Mouse (Mus musculus) heart, postnatal 25 days (tissue): ENCODE results near the gene Rnasek. TPM values are rescaled to one million over a fixed set of nuclear protein-coding genes. Genes with fewer than 3 reads are reported as not detected.

ENCODE experiments used
- DNase-seq: peaks from one replicate; pipeline ENCODE4 v3.0.0; 2022; ENCODE audit warnings: low spot score
- intact Hi-C: fragments of 180-260 bp; cut with DNase I; formaldehyde crosslinking; loops from one replicate; pipeline ENCODE4 v1.15.1; 2025
- total RNA-seq, 2 experiments: library from RNA; stranded (reverse); gene quantifications; 2 replicates each; pipeline ENCODE4 v1.2.3; 2021

The Rnasek gene
- total RNA-seq, 2 experiments from 2014 or later: 87.9 to 103 TPM

DNA sequence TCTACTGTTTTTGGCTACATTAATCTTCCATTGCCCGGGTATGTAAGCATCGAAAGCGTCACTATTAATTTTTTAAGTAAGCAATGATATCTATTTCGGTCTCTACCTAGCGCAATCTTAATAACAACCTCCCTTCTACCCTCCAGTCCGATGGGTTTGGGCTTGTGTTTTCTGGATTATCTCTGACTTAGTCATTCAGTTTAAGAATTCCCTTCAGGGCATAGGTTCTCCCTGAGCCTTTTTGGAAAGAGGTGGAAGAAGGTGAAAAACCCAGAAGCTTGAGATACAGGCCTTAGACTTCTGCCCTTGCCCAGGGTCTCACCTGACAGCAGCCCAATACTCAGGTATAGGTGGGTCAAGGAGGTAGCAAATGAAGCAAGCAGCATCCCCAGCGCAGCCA, 19.8 kb downstream of the Rnasek start:
- no peak for DNase-seq
- intact Hi-C loops: loop anchor here (10.0 kb wide), 1 partner anchor 285 kb away; the partner anchor contains the start of gene Ybx2

GRCm38 (mm10) chr11:70218741-70219470, 20.7 kb downstream of the Rnasek start:
- intact Hi-C loops: loop anchor here (10.0 kb wide), 1 partner anchor 284 kb away; the partner anchor contains the start of gene Ybx2

GRCm38 (mm10) chr11:70218039-70218438, 21.6 kb downstream of the Rnasek start:
- intact Hi-C loops: loop anchor here (10.0 kb wide), 1 partner anchor 283 kb away; the partner anchor contains the start of gene Ybx2
- DNase-seq: no peak

More at GRCm38 (mm10) chr11:70218741-70219470, 20.7 kb downstream of the Rnasek start:
- DNase-seq: no peak

- intact Hi-C loops: loop anchor here (10.0 kb wide), 1 partner anchor 281 kb away; the partner anchor contains the start of gene Ybx2
Measured at GRCm38 (mm10) chr11:70216103-70216502, 23.5 kb downstream of the Rnasek start.

GRCm38 (mm10) chr11:70215301-70215700, 24.3 kb downstream of the Rnasek start:
- DNase-seq: no peak

More at GRCm38 (mm10) chr11:70216103-70216502, 23.5 kb downstream of the Rnasek start:
- DNase-seq: no peak

DNA sequence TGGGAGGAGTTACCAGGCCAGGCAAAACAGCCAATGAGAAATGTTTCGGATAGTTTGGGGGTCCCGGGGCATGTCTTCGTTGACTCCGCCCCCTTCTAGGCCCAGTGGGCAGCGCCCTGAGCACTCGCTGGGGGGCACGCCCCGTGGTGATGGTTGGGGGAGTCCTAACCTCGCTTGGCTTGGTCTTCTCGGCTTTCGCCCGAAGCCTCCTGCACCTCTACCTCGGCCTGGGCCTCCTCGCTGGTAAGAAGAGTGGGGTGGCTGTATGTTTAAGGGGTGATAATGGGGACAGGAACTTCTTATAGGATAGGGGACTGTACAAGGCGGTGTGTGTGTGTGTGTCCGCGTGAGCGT, 24.8 kb downstream of the Rnasek start:
- DNase-seq: no peak
- intact Hi-C loops: loop anchor here (10.0 kb wide), 1 partner anchor 280 kb away; the partner anchor contains the start of gene Ybx2

More at GRCm38 (mm10) chr11:70215301-70215700, 24.3 kb downstream of the Rnasek start:
- intact Hi-C loops: loop anchor here (10.0 kb wide), 1 partner anchor 280 kb away; the partner anchor contains the start of gene Ybx2

- intact Hi-C loops: loop anchor here (10.0 kb wide), 1 partner anchor 280 kb away; the partner anchor contains the start of gene Ybx2
Measured at GRCm38 (mm10) chr11:70214191-70214855, 25.3 kb downstream of the Rnasek start.

GRCm38 (mm10) chr11:70213736-70214135, 25.9 kb downstream of the Rnasek start:
- intact Hi-C loops: loop anchor here (1.0 to 10.0 kb wide), 3 partner anchors 139 to 279 kb away; partner anchors contain the start of genes Asgr1 and Ybx2
- no peak for DNase-seq

More at GRCm38 (mm10) chr11:70214191-70214855, 25.3 kb downstream of the Rnasek start:
- no peak for DNase-seq

DNA sequence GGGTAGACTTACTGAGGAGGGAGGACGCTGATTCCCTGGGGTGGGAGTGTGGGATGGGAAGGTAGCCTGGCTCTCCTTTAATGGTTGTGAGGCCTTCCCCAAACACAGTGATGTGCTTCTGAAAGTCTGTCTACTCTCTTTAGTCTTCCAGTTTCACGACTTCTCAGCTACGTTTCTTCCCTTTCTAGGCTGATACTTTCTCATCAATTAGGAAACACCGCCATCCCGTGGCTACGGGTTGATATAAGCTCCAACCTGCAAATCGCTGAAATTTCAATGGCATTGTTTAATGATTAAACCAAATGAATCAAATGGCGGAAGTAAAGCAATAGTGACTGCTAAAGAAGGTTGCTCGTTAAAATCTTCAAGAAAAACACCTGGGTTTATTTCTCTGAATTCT, 26.7 kb downstream of the Rnasek start:
- no peak for DNase-seq
- intact Hi-C loops: loop anchor here (1.0 to 10.0 kb wide), 3 partner anchors 139 to 278 kb away; partner anchors contain the start of genes Asgr1 and Ybx2

GRCm38 (mm10) chr11:70212423-70212822, 27.2 kb downstream of the Rnasek start, which contains the start of gene Slc16a11:
Gene Slc16a11, plus strand, starts transcription at chr11:70212752.
- intact Hi-C loops: loop anchor here (2.0 to 10.0 kb wide), 2 partner anchors 158 to 278 kb away; partner anchors contain the start of genes Asgr1 and Ybx2
- no peak for DNase-seq

DNA sequence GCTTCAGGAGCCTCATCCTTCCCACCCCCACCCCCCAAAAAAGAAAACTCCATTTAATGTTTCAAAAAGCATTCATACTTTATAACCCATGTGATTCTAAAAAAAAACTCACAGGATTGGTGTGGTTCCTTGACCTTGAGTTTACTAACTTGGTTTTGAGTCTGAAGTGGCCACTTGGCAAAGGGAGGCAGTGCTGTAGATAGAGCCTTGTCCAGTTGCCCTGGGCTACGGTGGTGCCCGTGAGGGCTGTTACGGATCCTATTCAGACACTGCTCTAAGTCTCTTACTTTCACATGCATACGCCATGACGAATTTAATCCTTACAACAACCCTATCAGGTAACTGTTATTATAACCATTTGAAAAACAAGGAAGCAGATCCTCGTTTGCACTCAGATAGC, 27.7 kb downstream of the Rnasek start:
- DNase-seq: no peak
- intact Hi-C loops: loop anchor here (2.0 to 10.0 kb wide), 2 partner anchors 157 to 277 kb away; partner anchors contain the start of genes Asgr1 and Ybx2

DNA sequence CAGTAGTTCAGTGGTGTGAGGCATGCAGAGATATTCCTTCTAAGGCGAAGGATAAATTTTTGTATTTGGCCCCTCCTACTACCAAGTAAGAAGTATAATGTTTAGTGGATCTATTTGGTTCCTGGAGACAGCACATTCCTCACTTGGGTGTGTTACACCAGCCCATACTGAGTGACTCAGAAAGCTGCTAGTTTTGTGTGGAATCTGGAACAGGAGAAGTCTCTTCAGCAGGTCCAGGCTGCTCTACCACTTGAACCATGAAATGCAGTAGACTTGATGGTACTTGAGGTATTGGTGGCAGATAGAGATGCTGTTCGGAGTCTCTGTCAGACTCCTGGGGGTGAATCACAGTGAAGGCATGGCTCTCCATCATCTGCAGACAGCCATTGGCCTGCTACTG, 29.0 kb downstream of the Rnasek start:
- no peak for DNase-seq

GRCm38 (mm10) chr11:70208778-70209388, 30.8 kb downstream of the Rnasek start:
- no peak for DNase-seq
- intact Hi-C loops: no loop called here

More for the DNA sequence above, 29.0 kb downstream of the Rnasek start:
- intact Hi-C loops: loop anchor here (10.0 kb wide), 1 partner anchor 276 kb away; the partner anchor contains the start of gene Ybx2

GRCm38 (mm10) chr11:70207283-70207682, 32.4 kb downstream of the Rnasek start:
- intact Hi-C loops: no loop called here
- DNase-seq: no peak

GRCm38 (mm10) chr11:70206801-70207200, 32.8 kb downstream of the Rnasek start:
- no peak for DNase-seq
- intact Hi-C loops: no loop called here

DNA sequence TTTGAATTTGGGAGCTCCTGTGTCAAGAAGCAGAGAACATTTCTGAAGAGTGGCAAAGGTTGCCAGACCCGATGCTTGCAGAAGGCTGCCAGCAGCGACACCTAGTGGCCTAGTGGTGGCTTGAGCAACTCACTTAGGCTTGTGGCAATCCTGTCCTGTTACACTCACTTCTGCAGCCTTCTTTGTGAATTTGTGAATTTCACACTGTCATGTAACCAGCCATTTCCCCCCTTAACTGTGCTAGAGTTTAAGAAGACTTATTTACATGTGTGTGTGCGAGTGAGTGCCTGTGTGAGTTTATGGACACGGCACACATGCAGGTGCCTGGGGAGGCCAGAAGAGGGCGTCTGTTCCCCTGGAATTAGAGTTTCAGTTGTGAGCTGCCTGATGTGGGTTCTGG, 38.0 kb downstream of the Rnasek start:
- intact Hi-C loops: no loop called here
- no peak for DNase-seq

DNA sequence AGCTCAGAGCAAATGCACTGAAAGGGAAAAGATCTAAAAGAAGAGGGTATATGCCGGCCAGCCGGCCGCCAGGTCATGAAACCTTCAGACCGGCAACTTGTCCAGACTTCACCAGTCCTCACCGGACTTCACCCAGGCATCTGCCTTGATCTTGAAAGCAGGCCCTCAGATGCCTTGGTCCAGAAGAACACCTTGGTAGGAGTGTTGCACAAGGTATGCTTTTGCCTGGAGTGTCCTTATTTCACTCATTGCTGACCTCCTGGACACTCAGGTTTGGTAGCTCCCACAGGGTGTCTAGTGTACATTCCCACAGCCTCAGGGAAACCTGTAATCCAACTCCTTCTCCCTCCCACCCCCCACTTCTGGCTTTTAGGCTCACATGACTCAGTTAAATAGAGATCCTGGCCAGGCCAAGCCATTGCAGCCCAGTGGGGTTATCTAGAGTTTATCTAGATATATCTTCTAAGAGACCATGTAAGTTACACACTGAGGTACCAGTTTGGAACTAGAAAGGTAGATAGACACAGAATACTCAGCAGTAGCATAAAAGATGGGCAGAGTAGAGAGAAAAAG, 39.5 kb downstream of the Rnasek start:
- intact Hi-C loops: no loop called here

GRCm38 (mm10) chr11:70199107-70199506, 40.5 kb downstream of the Rnasek start:
- intact Hi-C loops: no loop called here
- DNase-seq: no peak

More for the DNA sequence above, 39.5 kb downstream of the Rnasek start:
- DNase-seq: no peak

DNA sequence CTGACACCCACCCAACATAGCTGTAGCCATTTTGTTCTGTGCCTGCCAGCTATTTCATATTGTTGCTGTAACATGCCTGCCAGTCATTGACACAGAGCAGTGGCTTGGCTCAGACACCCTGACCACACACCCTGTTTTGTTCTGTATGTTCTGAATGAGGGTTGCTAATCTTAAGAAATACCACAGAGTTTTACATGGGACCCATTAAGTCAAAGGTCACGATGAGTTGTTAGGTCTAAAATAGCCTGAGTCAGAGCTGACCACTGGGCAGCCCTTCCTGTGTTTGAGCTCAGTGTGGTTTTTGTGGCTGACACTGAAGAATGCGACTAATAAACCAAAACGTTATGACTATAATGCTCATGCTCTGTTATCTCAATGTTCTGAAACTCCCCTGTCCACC, 41.3 kb downstream of the Rnasek start:
- DNase-seq: no peak
- intact Hi-C loops: no loop called here
